Mouse (Mus musculus) bone marrow macrophage, adult 2 months (primary cell): ENCODE results near the gene Slc24a3. TPM values are rescaled to one million over a fixed set of nuclear protein-coding genes. Genes with fewer than 3 reads are reported as not detected.

Experiments
- H3K27ac ChIP-seq: 2 replicates; pipeline ENCODE4 v1.5.1; 2012; ENCODE audit warnings: low read depth, low read length; ENCODE audit not compliant: insufficient read depth
- H3K4me1 ChIP-seq: 2 replicates; pipeline ENCODE4 v1.6.1; 2012; ENCODE audit warnings: low read length; ENCODE audit not compliant: control insufficient read depth, insufficient read depth
- H3K4me3 ChIP-seq: 2 replicates; pipeline ENCODE4 v1.5.1; 2012; ENCODE audit warnings: mild to moderate bottlenecking, low read length, moderate library complexity; ENCODE audit not compliant: insufficient read depth
- CTCF ChIP-seq: IDR thresholded peaks from 2 replicates; pipeline ENCODE4 v1.5.1; 2012; ENCODE audit warnings: low read depth, mild to moderate bottlenecking, low read length, moderate library complexity
- POLR2A ChIP-seq: IDR thresholded peaks from 2 replicates; pipeline ENCODE4 v1.6.1; 2012; ENCODE audit warnings: mild to moderate bottlenecking, low read depth, low read length, borderline replicate concordance
- polyA plus RNA-seq: library from polyadenylated mRNA; stranded (reverse); fragments of >200 nt; gene quantifications from 2 replicates; pipeline ENCODE4 v1.2.4, GENCODE M21; 2012; ENCODE audit not compliant: missing spikeins, insufficient read depth, insufficient read length

Gene Slc24a3
- polyA plus RNA-seq, 1 experiment = 2.5 TPM

DNA sequence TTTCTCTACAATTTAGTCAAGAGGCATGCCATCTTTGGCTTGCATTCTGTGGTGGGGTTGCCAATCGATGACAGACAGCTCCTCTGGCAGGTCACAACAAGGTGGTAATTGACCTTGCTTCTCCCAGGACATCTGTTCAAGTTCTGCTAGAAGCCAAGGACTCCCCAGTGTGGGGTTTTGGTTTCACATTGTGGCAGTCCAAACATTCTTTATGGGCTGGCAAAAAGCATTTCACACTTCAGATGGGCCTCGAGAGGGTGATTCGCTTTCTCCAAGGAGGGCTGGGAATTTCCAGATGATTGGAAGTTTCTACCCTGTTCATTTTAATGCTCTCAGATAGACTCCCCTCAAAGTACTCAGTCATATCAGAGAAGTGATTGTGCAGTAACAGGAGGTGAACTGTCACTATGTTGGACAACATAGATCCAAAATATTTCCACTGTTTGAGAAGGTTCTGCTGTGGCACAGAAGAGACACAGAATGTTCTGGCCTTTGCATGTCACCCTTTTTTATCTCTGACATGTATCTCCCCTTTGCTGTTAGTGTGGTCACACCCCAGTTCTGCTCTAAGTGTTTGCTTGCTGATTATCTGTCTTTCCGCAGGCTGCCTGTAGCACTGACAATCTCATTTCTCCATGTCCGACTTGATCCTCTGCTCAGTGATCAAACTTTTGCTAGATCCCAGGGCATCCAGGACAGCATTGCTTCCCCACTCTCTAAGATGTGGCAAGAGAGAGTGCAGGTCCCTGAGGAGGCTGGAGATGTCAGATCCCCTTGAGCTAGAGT lies 132.6 kb downstream of the Slc24a3 start:
- no peaks in the 10 kb centered on the region for H3K4me1 ChIP-seq
- H3K27ac ChIP-seq = no peak overlapping the region
- no peak overlapping the region for H3K4me3 ChIP-seq
- TF ChIP-seq CTCF (no peak), POLR2A (no peak)

DNA sequence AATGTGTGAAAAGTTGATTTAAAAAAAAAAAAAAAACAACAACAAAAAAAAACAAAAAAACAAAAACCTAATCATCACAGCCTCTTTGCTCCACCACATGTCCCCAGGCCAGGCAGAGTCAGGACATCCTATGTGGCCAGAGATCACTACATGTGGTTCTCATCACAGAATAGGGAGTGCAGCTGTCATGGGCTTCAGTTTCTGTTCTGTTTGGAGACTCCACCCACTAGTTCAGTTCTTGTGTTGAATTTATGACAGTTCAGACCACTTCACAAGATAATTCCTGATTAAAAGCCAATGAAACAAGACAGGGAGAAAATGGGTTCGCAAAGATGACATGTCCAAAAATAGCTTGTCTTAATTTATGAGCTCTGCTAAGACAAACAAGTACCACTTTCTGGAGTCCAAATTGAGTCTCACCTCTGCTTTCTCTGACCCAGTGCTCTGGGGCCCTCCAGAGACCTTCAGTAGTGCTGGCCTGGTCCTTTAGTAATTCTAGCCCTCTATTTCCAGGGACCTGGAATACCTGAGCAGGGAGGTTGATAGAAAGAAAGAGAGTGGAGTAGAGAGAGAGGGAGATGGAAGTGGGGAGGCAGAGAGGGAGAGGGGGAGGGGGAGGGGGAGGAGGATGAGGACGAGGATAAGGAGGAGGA lies 139.8 kb downstream of the Slc24a3 start:
- Histone ChIP-seq H3K4me3 (no peak overlapping the region), H3K27ac (no peak overlapping the region), H3K4me1 (no peaks in the 10 kb centered on the region)
- TF ChIP-seq CTCF (no peak), POLR2A (no peak)

DNA sequence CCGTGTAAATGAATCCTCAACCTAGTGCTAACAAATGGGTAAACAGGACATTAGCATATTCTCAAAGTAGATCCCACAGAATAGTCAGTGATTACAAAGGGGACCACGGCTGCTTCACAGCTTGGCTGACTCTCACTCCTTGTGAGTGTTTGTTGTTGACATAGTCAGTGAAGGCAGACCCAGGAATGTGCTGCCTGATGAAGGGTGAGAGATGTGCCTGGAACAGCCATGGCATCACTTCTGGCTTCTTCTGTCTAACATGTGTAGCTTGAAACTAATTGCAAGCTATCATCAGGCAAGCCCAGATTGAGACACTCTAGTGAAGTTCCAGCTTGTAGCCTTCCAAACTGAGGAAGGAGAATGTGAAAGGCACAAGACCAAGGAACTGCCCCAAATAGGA lies 151.4 kb downstream of the Slc24a3 start:
- Histone ChIP-seq H3K27ac (no peak overlapping the region), H3K4me3 (no peak overlapping the region), H3K4me1 (no peaks in the 10 kb centered on the region)
- no peak for TF ChIP-seq CTCF
- TF ChIP-seq POLR2A = no peak

DNA sequence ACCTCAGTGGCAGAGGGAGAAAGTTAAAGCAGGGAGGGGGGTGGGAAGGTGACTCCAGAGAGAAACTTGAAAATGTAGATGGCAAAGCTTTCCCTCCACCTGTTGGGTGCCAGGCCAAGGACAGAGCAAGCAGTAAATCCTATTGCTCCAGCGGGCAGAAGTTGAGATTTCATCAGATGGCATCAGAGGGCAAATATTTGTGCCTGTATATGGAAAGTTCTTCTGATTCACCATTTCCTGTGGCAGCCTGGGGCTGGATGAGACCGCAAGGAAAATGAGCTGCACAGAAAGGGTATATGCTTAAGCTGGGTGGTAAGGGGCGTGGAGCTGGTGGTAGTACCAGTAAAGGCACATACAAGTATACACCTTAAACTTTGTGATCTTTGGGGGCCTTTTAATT lies 153.7 kb downstream of the Slc24a3 start:
- TF ChIP-seq CTCF (no peak), POLR2A (no peak)
- H3K4me1 ChIP-seq = no peaks in the 10 kb centered on the region
- H3K4me3 ChIP-seq = no peak overlapping the region
- H3K27ac ChIP-seq = no peak overlapping the region

DNA sequence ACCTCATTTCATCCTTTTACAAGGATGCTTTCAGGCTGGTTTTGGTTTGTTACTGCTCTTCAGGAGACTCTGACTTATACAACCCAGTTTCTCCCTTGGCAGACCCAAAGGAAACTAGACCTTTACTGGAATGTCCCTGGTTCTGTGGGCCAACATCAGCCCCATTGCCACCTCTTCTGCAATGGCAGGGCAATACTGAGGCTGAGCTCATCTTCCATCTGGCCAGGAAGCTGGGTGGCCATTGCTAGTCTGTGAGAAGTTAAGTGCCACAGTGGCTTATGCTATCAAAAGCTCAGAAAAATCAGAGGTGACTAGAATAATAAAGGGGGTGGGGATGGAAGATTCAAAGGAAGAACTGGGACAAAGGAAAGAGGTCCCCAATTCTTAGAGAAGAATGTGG lies 154.2 kb downstream of the Slc24a3 start:
- no peak overlapping the region for H3K27ac ChIP-seq
- TF ChIP-seq CTCF (no peak), POLR2A (no peak)
- H3K4me3 ChIP-seq = no peak overlapping the region
- H3K4me1 ChIP-seq = no peaks in the 10 kb centered on the region

DNA sequence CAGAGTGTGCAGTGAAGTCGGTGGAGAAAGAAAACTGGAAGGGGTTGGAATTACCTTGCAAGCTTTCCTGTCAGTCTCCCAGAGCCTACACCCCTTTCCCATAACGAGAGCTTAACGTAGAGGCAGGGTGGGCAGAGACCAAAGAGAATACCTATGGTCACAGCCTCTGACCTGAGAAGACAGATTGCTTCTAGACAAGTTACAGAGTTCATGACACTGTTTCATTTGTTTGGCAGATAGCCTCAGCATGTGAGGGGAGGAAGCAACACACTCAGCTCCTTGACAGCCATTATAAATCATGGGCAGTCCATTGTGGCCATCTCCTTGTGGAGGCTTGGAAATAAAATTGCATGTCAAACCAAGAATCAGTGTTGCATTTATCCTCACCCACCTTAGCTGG lies 156.9 kb downstream of the Slc24a3 start:
- no peak for TF ChIP-seq POLR2A
- TF ChIP-seq CTCF = no peak
- Histone ChIP-seq H3K4me3 (no peak overlapping the region), H3K27ac (no peak overlapping the region), H3K4me1 (no peaks in the 10 kb centered on the region)

DNA sequence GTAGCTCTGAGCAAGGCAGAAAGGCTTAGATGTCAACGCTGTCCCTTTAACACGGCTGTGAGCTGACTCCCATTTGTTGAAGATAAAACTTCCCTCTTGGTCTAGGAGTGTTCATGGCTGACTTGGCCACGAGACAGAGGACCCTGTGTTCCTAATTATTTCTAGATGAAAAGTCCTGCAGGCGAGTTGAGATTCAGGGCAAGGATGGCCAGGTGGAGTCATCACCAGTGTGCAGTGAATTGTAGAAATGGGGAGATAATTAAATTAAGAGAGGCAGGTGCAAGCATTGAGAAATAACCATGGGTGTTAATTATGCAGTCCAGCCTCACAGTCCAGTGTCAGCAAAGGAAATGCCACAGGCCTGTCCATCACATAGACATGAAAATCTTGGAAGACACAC lies 158.3 kb downstream of the Slc24a3 start:
- Histone ChIP-seq H3K27ac (no peak overlapping the region), H3K4me1 (no peaks in the 10 kb centered on the region), H3K4me3 (no peak overlapping the region)
- TF ChIP-seq CTCF (no peak), POLR2A (no peak)

DNA sequence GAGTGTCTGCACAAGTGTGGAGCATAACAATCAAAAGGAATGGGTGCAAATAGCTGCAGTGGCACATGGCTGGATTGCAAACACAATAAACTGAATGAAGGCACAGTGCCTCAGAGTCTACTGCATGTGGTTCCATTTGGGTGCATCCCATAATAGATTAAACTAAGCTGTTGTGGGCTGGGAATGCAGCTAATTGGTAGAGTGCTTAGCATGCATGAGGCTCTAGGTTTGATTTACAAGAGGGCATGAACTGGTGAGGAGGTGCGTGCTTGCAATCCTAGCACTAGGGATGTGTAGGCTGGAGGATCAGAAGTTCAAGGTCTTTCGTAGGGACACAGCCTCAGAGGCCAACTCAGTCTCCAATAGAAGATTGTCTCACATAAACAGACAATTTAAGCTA lies 159.0 kb downstream of the Slc24a3 start:
- TF ChIP-seq CTCF (no peak), POLR2A (no peak)
- Histone ChIP-seq H3K27ac (no peak overlapping the region), H3K4me1 (no peaks in the 10 kb centered on the region), H3K4me3 (no peak overlapping the region)

DNA sequence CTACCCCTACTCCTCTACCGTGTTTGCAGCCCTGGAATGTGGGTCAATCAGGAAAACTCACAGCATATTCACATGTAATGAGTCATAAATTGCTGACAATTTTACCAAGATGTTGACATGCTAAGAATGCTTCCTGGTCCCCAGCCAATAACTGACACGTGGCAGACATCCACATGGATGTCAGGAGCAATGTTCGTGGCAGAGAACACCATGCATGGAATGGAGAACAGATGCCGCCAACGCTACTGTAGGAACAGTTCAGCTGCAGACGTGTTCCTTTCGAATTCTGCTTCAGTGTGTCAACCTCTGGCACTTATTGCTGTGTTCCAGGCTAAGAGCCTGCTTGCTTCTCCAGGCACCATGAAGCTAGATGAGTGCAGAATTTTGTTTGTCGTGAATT lies 162.2 kb downstream of the Slc24a3 start:
- no peak for TF ChIP-seq POLR2A
- TF ChIP-seq CTCF = no peak
- no peaks in the 10 kb centered on the region for H3K4me1 ChIP-seq
- H3K27ac ChIP-seq = no peak overlapping the region
- no peak overlapping the region for H3K4me3 ChIP-seq

DNA sequence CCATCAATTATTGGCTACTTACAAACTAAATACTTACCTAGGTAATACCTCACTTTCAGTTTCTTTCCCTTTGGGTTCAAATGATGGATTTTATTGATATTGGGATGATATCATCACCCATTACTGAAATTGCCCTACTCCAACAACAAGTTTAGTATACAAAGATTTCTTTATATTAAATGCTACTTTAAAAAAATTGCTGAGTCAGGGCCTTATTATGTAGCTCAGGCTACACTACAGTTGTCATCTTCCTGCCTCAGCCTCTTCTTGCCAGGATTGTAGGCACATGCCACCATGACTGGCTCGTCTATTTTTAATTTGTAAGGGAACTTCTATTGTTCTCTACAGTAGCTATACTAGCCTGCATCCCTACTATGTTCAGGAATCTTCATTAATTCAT lies 164.0 kb downstream of the Slc24a3 start:
- Histone ChIP-seq H3K4me1 (no peaks in the 10 kb centered on the region), H3K4me3 (no peak overlapping the region), H3K27ac (no peak overlapping the region)
- no peak for TF ChIP-seq POLR2A
- no peak for TF ChIP-seq CTCF

DNA sequence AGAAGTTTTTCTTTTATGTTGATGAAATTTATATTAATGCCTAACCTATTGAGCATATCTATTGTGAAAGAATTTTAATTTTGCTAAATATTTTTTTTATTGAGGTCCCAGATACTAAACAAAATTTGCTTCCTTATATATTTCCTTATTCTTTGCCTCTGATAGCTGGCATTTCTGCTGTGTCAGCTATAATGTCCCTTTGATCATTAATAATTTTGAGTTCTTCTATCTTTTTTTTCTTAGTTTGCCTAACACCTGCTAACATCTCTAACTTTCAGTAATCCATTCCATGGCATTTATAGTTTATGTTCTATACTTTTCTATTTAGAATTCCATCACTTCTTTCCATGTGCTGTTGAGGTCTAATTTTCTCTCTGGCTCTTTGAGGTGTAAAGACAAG lies 165.9 kb downstream of the Slc24a3 start:
- Histone ChIP-seq H3K4me3 (no peak overlapping the region), H3K27ac (no peak overlapping the region), H3K4me1 (no peaks in the 10 kb centered on the region)
- no peak for TF ChIP-seq POLR2A
- no peak for TF ChIP-seq CTCF
